Mouse (Mus musculus) liver, postnatal 0 days (tissue): Measurements from ENCODE around the gene Peli3. TPM values are rescaled to one million over a fixed set of nuclear protein-coding genes. Genes with fewer than 3 reads are reported as not detected.
A peak's percentile ranks its signal among the peaks of the same experiment; 100 is the strongest.
"Not testable (repeated sequence)": the region's sequence is repeated elsewhere in the genome, so short reads cannot be mapped to it uniquely, and the experiment has no call there.

Experiments
- ATAC-seq: fragments of 200-750 bp; cut with Nextera tagmentation; 2 replicates; pipeline ENCODE4 v1.8.0; 2017; ENCODE audit warnings: mild to moderate bottlenecking, moderate library complexity
- DNase-seq: peaks from one replicate; pipeline ENCODE4 v3.0.0-alpha.2; 2016
- H3K27ac ChIP-seq: fragments of 300-500 bp; sonication (generic); 2 replicates; pipeline ENCODE4 v1.5.1; 2014; ENCODE audit warnings: antibody characterized with exemption, moderate library complexity, mild to moderate bottlenecking, low read depth
- H3K27me3 ChIP-seq: fragments of 300-500 bp; sonication (generic); 2 replicates; pipeline ENCODE4 v1.6.1; 2014; ENCODE audit warnings: low read length, control low read depth, mixed read lengths; ENCODE audit not compliant: insufficient read depth
- H3K36me3 ChIP-seq: fragments of 300-500 bp; sonication (generic); replicated peaks from 2 replicates; pipeline ENCODE4 v1.6.1; 2014; ENCODE audit warnings: mild to moderate bottlenecking, control low read depth, low read length, moderate library complexity, mixed read lengths; ENCODE audit not compliant: insufficient read depth
- H3K4me1 ChIP-seq: fragments of 300-500 bp; sonication (generic); 2 replicates; pipeline ENCODE4 v1.6.1; 2014; ENCODE audit warnings: antibody characterized with exemption, mild to moderate bottlenecking, control low read depth; ENCODE audit not compliant: insufficient read depth
- H3K4me2 ChIP-seq: fragments of 300-500 bp; sonication (generic); 2 replicates; pipeline ENCODE4 v1.6.1; 2014; ENCODE audit warnings: low read depth, mild to moderate bottlenecking, low read length, moderate library complexity, mixed read lengths
- H3K4me3 ChIP-seq: fragments of 300-500 bp; sonication (generic); 2 replicates; pipeline ENCODE4 v1.5.1; 2014; ENCODE audit warnings: low read depth, low read length
- H3K9ac ChIP-seq: fragments of 300-500 bp; sonication (generic); replicated peaks from 2 replicates; pipeline ENCODE4 v1.6.1; 2014; ENCODE audit warnings: mild to moderate bottlenecking, moderate library complexity
- H3K9me3 ChIP-seq: fragments of 300-500 bp; sonication (generic); 2 replicates; pipeline ENCODE4 v1.6.1; 2016; ENCODE audit warnings: mild to moderate bottlenecking, control low read depth, low read length, mixed read lengths
- CTCF ChIP-seq: sonication (generic); IDR thresholded peaks from 2 replicates; pipeline ENCODE4 v1.5.1; 2016; ENCODE audit warnings: antibody characterized with exemption, low read depth
- EP300 ChIP-seq: IDR thresholded peaks from 2 replicates; pipeline ENCODE4 v1.6.1; 2016; ENCODE audit warnings: antibody characterized with exemption, low read depth, mild to moderate bottlenecking
- WGBS: fragments of 180-500 bp; shearing (Covaris S2); extraction: QIAGEN DNeasy Blood & Tissue Kit; methylation state at CpG from one replicate; pipeline ENCODE4 v1.1.7; 2014; ENCODE audit not compliant: insufficient replicate concordance; 5-methylcytosine and 5-hydroxymethylcytosine counted together
- polyA plus RNA-seq: library from polyadenylated mRNA; unstranded; fragments of >200 nt; fragmentation: Nextera tagmentation; extraction: Ambion mirVana; gene quantifications from 2 replicates; pipeline ENCODE4 v1.2.1, GENCODE M21; 2015

The Peli3 gene
- polyA plus RNA-seq, 1 experiment from 2014 or later, result 0.28 TPM

GRCm38 (mm10) chr19:4981767-4982166, 38.8 kb upstream of the Peli3 start:
- Histone ChIP-seq H3K27ac (no peak overlapping the region), H3K4me3 (no peak overlapping the region), H3K9me3 (no peaks in the 10 kb centered on the region), H3K36me3 (no peaks in the 10 kb centered on the region), H3K9ac (no peak overlapping the region), H3K4me2 (no peak overlapping the region), H3K27me3 (peaks cover 11% of the 10 kb centered on the region; the same call in 1 of the 2 replicates), H3K4me1 (no peaks in the 10 kb centered on the region)
- DNase-seq (peak; percentile 36), ATAC-seq (no peak)
- peak; percentile 82 for TF ChIP-seq CTCF
- TF ChIP-seq EP300, result no peak

- ATAC-seq (no peak), DNase-seq (no peak)
- TF ChIP-seq EP300, result no peak
- TF ChIP-seq CTCF, result peak; percentile 61
- H3K36me3 ChIP-seq, result peaks cover 11% of the 10 kb centered on the region
- no peaks in the 10 kb centered on the region for H3K27me3 ChIP-seq
- H3K4me3 ChIP-seq, result no peak overlapping the region
- no peak overlapping the region for H3K9ac ChIP-seq
- H3K4me1 ChIP-seq, result no peaks in the 10 kb centered on the region; the same call in 1 of the 2 replicates
- H3K9me3 ChIP-seq, result no peaks in the 10 kb centered on the region
- H3K27ac ChIP-seq, result no peak overlapping the region
- 93% methylated on average over 2 of the region's 2 CpGs for WGBS
- no peak overlapping the region for H3K4me2 ChIP-seq
Measured at GRCm38 (mm10) chr19:4968236-4968635, 25.3 kb upstream of the Peli3 start.

GRCm38 (mm10) chr19:4961928-4962601, 19.1 kb upstream of the Peli3 start, which contains the start of gene Mrpl11:
Gene Mrpl11 (plus strand): TSS chr19:4962147.
- DNase-seq (peak; percentile 90), ATAC-seq (peak; percentile 99)
- Histone ChIP-seq H3K9ac (peak within 1 kb of the TSS; percentile 71), H3K36me3 (peaks cover 11% of the 10 kb centered on the region), H3K4me1 (peaks cover 7% of the 10 kb centered on the region), H3K9me3 (no peaks in the 10 kb centered on the region), H3K27me3 (no peaks in the 10 kb centered on the region), H3K4me2 (peak within 1 kb of the TSS; percentile 83), H3K4me3 (peak within 1 kb of the TSS; percentile 74), H3K27ac (peak within 1 kb of the TSS; percentile 72)
- TF ChIP-seq EP300 (peak; percentile 87), CTCF (peak; percentile 97)
- under 1% methylated on average over 34 of the region's 34 CpGs for WGBS

GRCm38 (mm10) chr19:4948641-4949040, 5.7 kb upstream of the Peli3 start:
- H3K4me2 ChIP-seq, H3K9me3 ChIP-seq, H3K9ac ChIP-seq, H3K4me1 ChIP-seq, ATAC-seq, H3K36me3 ChIP-seq, H3K27me3 ChIP-seq, H3K4me3 ChIP-seq, DNase-seq, H3K27ac ChIP-seq: not testable (repeated sequence)
- WGBS, result 81% methylated on average over 9 of the region's 9 CpGs

GRCm38 (mm10) chr19:4945540-4945939, 2.6 kb upstream of the Peli3 start:
- ATAC-seq, result no peak
- peaks cover 8% of the 10 kb centered on the region for H3K4me1 ChIP-seq
- no peaks in the 10 kb centered on the region for H3K36me3 ChIP-seq
- TF ChIP-seq CTCF (no peak), EP300 (no peak)
- H3K9me3 ChIP-seq, result no peaks in the 10 kb centered on the region
- no peak for DNase-seq
- 37% methylated on average over 6 of the region's 6 CpGs for WGBS
- H3K27me3 ChIP-seq, result peaks cover 27% of the 10 kb centered on the region
- H3K4me3 ChIP-seq, result no peak overlapping the region
- no peak overlapping the region for H3K4me2 ChIP-seq
- H3K27ac ChIP-seq, result no peak overlapping the region
- no peak overlapping the region for H3K9ac ChIP-seq

- Histone ChIP-seq H3K4me2 (peak overlapping the region; percentile 83), H3K27me3 (peaks cover 28% of the 10 kb centered on the region), H3K27ac (no peak overlapping the region), H3K36me3 (no peaks in the 10 kb centered on the region), H3K4me1 (peaks cover 8% of the 10 kb centered on the region), H3K4me3 (peak overlapping the region; percentile 53), H3K9ac (peak overlapping the region; percentile 46), H3K9me3 (no peaks in the 10 kb centered on the region)
- ATAC-seq, result peak; percentile 44
- 13% methylated on average over 13 of the region's 13 CpGs for WGBS
- DNase-seq, result no peak
- no peak for TF ChIP-seq EP300
Measured at GRCm38 (mm10) chr19:4943253-4943588, 294 bp upstream of the Peli3 start.
